Comparison of ENCODE assay signal across 15 mouse cellular contexts in the genomic region with DNA sequence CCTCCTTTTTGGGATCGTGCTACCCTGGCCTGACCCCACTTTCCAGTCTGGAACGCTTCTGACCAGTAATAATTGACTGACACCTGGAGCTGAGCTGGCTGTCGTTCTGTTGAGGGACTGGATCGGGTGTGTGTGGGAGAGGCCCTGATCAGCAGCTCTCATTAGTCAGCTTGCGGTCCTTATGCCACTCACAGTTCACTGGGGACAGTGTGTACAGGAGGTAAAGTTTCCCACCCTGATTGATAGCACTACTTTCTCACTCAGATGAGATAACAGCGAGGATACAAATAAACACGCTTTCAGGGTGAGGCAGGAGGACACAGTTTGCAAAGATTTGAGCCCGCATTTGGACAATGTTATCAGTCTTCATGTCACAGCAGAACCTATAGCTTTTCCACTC.
"Had no signal": no experiment of that assay in that cellular context is flagged by ENCODE, and none has a peak within 500 bp of the region (broad histone marks: within the 10 kb centered on the region; RNA-seq: fewer than 3 reads in every experiment).

No protein-coding gene starts in this region.

- H3K27ac ChIP-seq: macrophage; midbrain, embryonic 13.5 days; midbrain, embryonic 15.5 days; neural tube, embryonic 12.5 days; stomach, embryonic 15.5 days had no signal

- H3K27me3 ChIP-seq: megakaryocyte, embryonic 14.5 days; midbrain, embryonic 13.5 days; midbrain, embryonic 15.5 days; neural tube, embryonic 12.5 days; stomach, embryonic 15.5 days had no signal

- H3K4me2 ChIP-seq: lung, embryonic 14.5 days; midbrain, embryonic 11.5 days; midbrain, embryonic 13.5 days; midbrain, embryonic 15.5 days; neural tube, embryonic 12.5 days; stomach, embryonic 15.5 days had no signal

- DNase-seq: liver, postnatal 0 days; lung, embryonic 14.5 days; lung, postnatal 14 days; lung, postnatal 36 days; right cerebral cortex, postnatal 14 days; thymus, adult 18-20 months; thymus, postnatal 14 days; thymus, postnatal 36 days had no signal

- H3K9ac ChIP-seq: liver, postnatal 0 days; lung, embryonic 14.5 days; midbrain, embryonic 13.5 days; midbrain, embryonic 15.5 days; neural tube, embryonic 12.5 days; stomach, embryonic 15.5 days had no signal

- H3K4me1 ChIP-seq: megakaryocyte, embryonic 14.5 days; midbrain, embryonic 13.5 days; midbrain, embryonic 15.5 days; neural tube, embryonic 12.5 days; stomach, embryonic 15.5 days had no signal

- H3K4me3 ChIP-seq: megakaryocyte, embryonic 14.5 days; midbrain, embryonic 13.5 days; midbrain, embryonic 15.5 days; neural tube, embryonic 12.5 days; stomach, embryonic 15.5 days had no signal

- ATAC-seq: liver, postnatal 0 days; midbrain, embryonic 13.5 days; midbrain, embryonic 15.5 days had no signal

- H3K36me3 ChIP-seq: midbrain, embryonic 13.5 days; midbrain, embryonic 15.5 days; neural tube, embryonic 12.5 days; stomach, embryonic 15.5 days had no signal

- H3K9me3 ChIP-seq: midbrain, embryonic 13.5 days; midbrain, embryonic 15.5 days; neural tube, embryonic 12.5 days; stomach, embryonic 15.5 days had no signal
